Mouse (Mus musculus) hematopoietic multipotent progenitor cell, adult 10-12 weeks (in vitro differentiated cells): ENCODE results near the gene Kif7. TPM values are rescaled to one million over a fixed set of nuclear protein-coding genes. Genes with fewer than 3 reads are reported as not detected.

Experiments used
- polyA plus RNA-seq: library from polyadenylated mRNA; stranded (reverse); fragments of >175 nt; gene quantifications from 2 replicates; pipeline ENCODE4 v1.2.3, GENCODE M21; 2012; ENCODE audit warnings: low replicate concordance

Kif7 gene
- 0.75 and 1.1 TPM in 2 replicates for polyA plus RNA-seq

DNA sequence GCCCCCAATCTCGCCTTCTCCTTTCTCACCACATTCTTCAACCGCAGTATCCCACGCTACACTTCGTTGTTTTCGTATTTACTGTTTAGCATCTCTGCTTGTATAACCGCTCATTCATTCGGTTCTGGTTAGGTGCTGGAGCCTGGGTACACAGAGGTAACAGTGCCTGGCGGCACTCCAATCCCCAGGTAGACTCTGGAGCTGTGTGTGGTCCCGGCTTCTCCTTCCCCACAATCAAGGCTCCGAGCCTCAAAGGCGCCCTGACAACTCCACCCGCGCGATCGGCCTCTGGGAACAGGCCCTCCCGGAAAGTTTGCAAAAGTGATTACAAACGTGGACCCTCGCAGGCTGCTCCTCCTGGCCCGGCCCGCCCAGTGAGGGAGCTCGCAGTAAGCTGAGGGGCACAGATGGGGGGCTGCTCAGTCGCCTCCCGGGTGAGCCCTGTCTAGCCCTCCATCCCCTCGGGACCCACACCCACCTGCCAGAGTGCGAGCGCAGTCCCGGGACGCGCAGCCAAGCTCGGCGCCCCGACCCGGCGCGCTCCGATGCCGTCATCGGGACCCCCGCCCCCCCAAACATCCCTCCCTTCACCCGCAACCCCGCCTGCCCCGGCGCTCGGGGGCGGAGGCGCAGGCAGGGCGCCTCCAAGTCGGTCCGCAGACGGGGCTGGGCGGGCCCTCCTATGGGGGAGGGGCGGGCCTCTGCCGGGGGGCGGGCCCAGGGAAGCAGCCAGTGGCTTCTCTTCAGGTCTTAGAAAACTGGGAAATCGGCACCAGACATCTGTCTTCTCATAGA is at the start of gene Kif7:
TSS of gene Kif7 (minus strand) at position 534 of the 795 bp plus-strand sequence.

DNA sequence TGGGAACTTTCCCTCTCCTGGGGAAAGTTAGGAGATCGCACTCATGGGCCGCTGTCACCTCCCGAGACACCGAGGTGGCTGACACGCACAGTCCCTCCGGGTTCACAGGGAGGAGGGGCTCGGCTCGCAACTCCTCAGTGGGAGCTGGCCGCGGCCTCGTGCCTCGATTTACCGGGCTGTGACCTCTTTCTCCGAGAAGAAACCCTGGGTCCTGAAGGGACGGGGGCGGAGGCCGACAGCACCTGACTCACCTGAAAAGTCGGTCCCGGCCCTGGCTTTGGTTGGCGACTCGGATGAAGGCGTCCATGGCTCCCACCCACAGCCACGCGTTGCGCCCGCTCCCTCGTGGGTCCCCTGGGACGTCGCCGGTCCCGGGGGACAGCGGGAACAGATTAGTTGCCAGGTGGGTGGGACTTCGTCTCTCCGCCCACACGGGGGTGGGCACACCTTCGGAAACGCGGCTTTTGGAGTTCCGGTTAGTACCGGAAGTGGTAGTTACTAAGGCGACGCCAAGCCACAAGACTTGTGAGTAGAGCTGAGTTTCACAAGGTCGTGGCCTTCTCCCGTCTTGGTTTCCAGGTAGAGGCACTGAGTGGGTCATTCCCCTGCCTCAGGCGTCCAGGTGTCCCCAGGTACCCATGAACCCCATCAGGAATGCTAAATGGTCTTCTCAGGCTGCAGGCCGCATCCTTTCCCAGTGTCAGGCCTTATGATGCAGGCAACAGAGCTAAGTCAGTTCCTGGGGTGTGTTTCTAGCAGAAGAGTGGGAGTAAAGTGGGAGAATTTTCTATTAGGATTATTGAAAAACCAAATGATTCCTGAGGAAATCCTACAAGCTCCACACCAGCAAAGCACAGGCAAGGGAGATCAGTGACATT is 27.4 kb upstream of the Kif7 start, which contains the start of the genes Pex11a and Wdr93:
TSS of gene Pex11a (minus strand) at position 473 of the 878 bp plus-strand sequence.
TSS of gene Wdr93 (plus strand) at position 505 of the 878 bp plus-strand sequence.

DNA sequence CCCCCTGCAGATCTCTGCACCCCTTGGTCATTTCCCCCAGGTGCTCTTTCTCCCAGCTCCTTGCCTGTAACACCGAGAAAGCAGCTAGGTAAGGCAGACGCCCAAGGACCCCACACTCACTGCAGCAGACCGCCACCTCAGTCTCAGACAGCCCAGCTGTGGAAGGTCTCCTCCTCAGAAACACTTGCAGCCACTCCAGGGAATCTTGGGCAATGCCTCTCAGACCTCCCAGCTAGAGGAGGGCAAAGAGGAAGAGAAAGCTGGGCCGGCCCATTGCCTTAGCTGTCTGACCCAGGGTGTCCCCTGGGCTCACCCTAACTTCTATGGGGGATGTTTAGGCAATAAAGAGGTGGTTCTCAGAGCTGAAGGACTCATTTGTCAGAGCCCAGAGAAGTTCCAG is 17.1 kb upstream of the Kif7 start, which contains the start of gene Plin1:
TSS of gene Plin1 (minus strand) at position 282 of the 400 bp plus-strand sequence.

DNA sequence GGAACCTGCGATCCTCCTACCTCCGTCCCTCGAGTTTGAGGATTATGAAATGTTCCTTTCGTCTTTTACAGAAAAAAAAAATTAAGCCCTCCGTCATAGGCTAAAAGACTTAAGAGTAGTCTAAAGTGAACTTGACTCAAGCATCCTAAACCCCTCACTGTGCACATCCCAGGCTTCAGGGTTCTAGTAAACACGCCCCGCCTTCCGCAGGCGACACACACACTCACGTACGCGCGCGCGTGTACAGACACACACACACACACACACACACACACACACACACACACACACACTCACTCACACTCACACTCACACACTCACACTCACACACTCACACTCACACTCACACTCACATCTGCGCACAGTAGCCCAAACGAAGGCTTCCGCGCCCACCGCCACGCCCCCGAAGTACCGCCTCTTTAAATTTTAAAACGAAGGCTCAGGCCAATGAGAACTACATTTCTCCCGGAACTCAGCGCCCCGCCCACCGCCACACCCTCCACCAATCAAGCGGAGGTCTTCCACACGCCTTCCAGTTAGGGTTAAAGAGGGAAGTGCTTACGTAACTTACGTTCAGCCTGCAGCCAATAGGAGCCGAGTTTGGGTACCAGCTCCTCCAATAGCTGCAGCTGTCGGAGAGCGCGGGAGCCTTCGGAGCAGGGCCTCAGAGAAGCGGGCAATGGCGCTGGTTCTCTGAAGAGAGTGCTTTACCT is 55.8 kb downstream of the Kif7 start, which contains the start of gene Ticrr:
TSS of gene Ticrr (plus strand) at position 619 of the 713 bp plus-strand sequence.

Other genes with a start within 250 kb of the Kif7 start
- gene Polg, start 249.4 kb downstream of the Kif7 start, polyA plus RNA-seq = 45.7 and 130 TPM in 2 replicates
- gene Rhcg, start 98.1 kb downstream of the Kif7 start, polyA plus RNA-seq = not detected in 2 replicates
- gene Ticrr, start 55.5 kb downstream of the Kif7 start, polyA plus RNA-seq = 1.9 and 3.1 TPM in 2 replicates
- not detected in 2 replicates for gene Plin1, start 17.2 kb upstream of the Kif7 start, polyA plus RNA-seq
- gene Pex11a, start 27.4 kb upstream of the Kif7 start, polyA plus RNA-seq = 1.6 and 2.9 TPM in 2 replicates
- gene Wdr93, start 27.4 kb upstream of the Kif7 start, polyA plus RNA-seq = not detected in 2 replicates
- not detected in 2 replicates for gene Mesp1, start 78.1 kb upstream of the Kif7 start, polyA plus RNA-seq
- gene Mesp2, start 95.0 kb upstream of the Kif7 start, polyA plus RNA-seq = 0.17 TPM in 1 of 2 replicates, not detected in the other
- gene Anpep, start 145.3 kb upstream of the Kif7 start, polyA plus RNA-seq = 15.8 and 18.1 TPM in 2 replicates
- 3.3 and 6.1 TPM in 2 replicates for gene Ap3s2, start 204.9 kb upstream of the Kif7 start, polyA plus RNA-seq
- gene Arpin, start 219.6 kb upstream of the Kif7 start, polyA plus RNA-seq = 1.2 and 1.5 TPM in 2 replicates